Mouse (Mus musculus): ENCODE data around the gene Stk10. TPM values are rescaled to one million over a fixed set of nuclear protein-coding genes. Genes with fewer than 3 reads are reported as not detected.

Gene Stk10
- total RNA-seq, 2 experiments from 2014 or later, result 11.8 to 12.7 TPM

GRCm38 (mm10) chr11:32527006-32527405, 6.1 kb upstream of the Stk10 start:
- DNase-seq, result no peak

GRCm38 (mm10) chr11:32530151-32530550, 3.0 kb upstream of the Stk10 start:
- DNase-seq, result no peak

- DNase-seq, result no peak
These were observed 987 bp upstream of the Stk10 start, which contains the start of gene Efcab9 for GRCm38 (mm10) chr11:32531871-32532764. Gene Efcab9, minus strand, starts transcription at chr11:32532081.

- DNase-seq, result peak; percentile 44
These were observed 567 bp downstream of the Stk10 start for GRCm38 (mm10) chr11:32533482-32534261.

- DNase-seq, result no peak
These were observed 1.5 kb downstream of the Stk10 start for GRCm38 (mm10) chr11:32534453-32535075.

GRCm38 (mm10) chr11:32535646-32536045, 2.5 kb downstream of the Stk10 start:
- no peak for DNase-seq

- no peak for DNase-seq
These were observed 3.8 kb downstream of the Stk10 start for GRCm38 (mm10) chr11:32536954-32537353.

- no peak for DNase-seq
These were observed 5.3 kb downstream of the Stk10 start for GRCm38 (mm10) chr11:32538435-32538834.

- DNase-seq, result no peak
These were observed 5.7 kb downstream of the Stk10 start for GRCm38 (mm10) chr11:32538846-32539245.

- no peak for DNase-seq
These were observed 6.6 kb downstream of the Stk10 start for GRCm38 (mm10) chr11:32539717-32540116.

- no peak for DNase-seq
These were observed 7.4 kb downstream of the Stk10 start for GRCm38 (mm10) chr11:32540463-32540862.

GRCm38 (mm10) chr11:32542181-32542580, 9.1 kb downstream of the Stk10 start:
- no peak for DNase-seq

- no peak for DNase-seq
These were observed 9.7 kb downstream of the Stk10 start for GRCm38 (mm10) chr11:32542687-32543411.

- no peak for DNase-seq
These were observed 10.9 kb downstream of the Stk10 start for GRCm38 (mm10) chr11:32544041-32544440.

- no peak for DNase-seq
These were observed 11.4 kb downstream of the Stk10 start for GRCm38 (mm10) chr11:32544497-32544896.

GRCm38 (mm10) chr11:32545605-32546004, 12.5 kb downstream of the Stk10 start:
- DNase-seq, result no peak

- DNase-seq, result peak; percentile 50
These were observed 13.4 kb downstream of the Stk10 start for GRCm38 (mm10) chr11:32546483-32546882.

GRCm38 (mm10) chr11:32547391-32547947, 14.4 kb downstream of the Stk10 start:
- no peak for DNase-seq

- peak; percentile 58 for DNase-seq
These were observed 15.1 kb downstream of the Stk10 start for GRCm38 (mm10) chr11:32548240-32548639.

- DNase-seq, result no peak
These were observed 16.1 kb downstream of the Stk10 start for GRCm38 (mm10) chr11:32549236-32549635.

- peak; percentile 43 for DNase-seq
These were observed 17.0 kb downstream of the Stk10 start for GRCm38 (mm10) chr11:32550102-32550501.

GRCm38 (mm10) chr11:32551056-32551455, 18.0 kb downstream of the Stk10 start:
- DNase-seq, result no peak
